Mouse (Mus musculus) ES-E14 (cell line): Measurements from ENCODE around the gene Polr2c. TPM values are rescaled to one million over a fixed set of nuclear protein-coding genes. Genes with fewer than 3 reads are reported as not detected.
A peak's percentile ranks its signal among the peaks of the same experiment; 100 is the strongest.

ENCODE experiments used
- DNase-seq: peaks from one replicate; pipeline ENCODE4 v3.0.0-alpha.2; 2013; ENCODE audit warnings: low read depth, low spot score
- H3K27ac ChIP-seq: 2 replicates; pipeline ENCODE4 v1.5.1; 2012; ENCODE audit warnings: low read depth, mild to moderate bottlenecking, low read length, moderate library complexity, mixed read lengths; ENCODE audit not compliant: poor library complexity, insufficient read depth, severe bottlenecking
- H3K36me3 ChIP-seq: 2 replicates; pipeline ENCODE4 v1.6.1; 2012; ENCODE audit warnings: mild to moderate bottlenecking, low read length, moderate library complexity, mixed read lengths; ENCODE audit not compliant: control insufficient read depth, poor library complexity, insufficient read depth, severe bottlenecking
- H3K4me1 ChIP-seq, 2 experiments: fragments of 150-350 bp in 1 of 2; sonication (generic) in 1 of 2; 2 replicates each; pipeline ENCODE4 v1.6.1; 2012; ENCODE audit warnings: low read length in 2 of 2, mild to moderate bottlenecking in 1 of 2, mixed read lengths in 1 of 2; ENCODE audit not compliant: control insufficient read depth in 2 of 2, insufficient read depth in 2 of 2, poor library complexity in 1 of 2
- H3K4me3 ChIP-seq, 2 experiments: fragments of 150-350 bp in 1 of 2; sonication (generic) in 1 of 2; 2 replicates each; pipeline ENCODE4 v1.5.1; 2012; ENCODE audit warnings: low read length in 2 of 2, low read depth in 1 of 2, mild to moderate bottlenecking in 1 of 2, mixed read lengths in 1 of 2; ENCODE audit not compliant: insufficient read depth in 1 of 2, poor library complexity in 1 of 2, severe bottlenecking in 1 of 2
- H3K9ac ChIP-seq: 2 replicates; pipeline ENCODE4 v1.6.1; 2012; ENCODE audit warnings: low read depth, mild to moderate bottlenecking, low read length, mixed read lengths; ENCODE audit not compliant: poor library complexity, insufficient read depth, severe bottlenecking
- H3K9me3 ChIP-seq: fragments of 150-350 bp; sonication (generic); 2 replicates; pipeline ENCODE4 v1.6.1; 2012; ENCODE audit warnings: low read depth, mild to moderate bottlenecking, low read length; ENCODE audit not compliant: control insufficient read depth, insufficient read depth
- CHD2 ChIP-seq: IDR thresholded peaks from 2 replicates; pipeline ENCODE4 v1.6.1; 2014; ENCODE audit warnings: mild to moderate bottlenecking, low read depth, low read length, inconsistent platforms
- HCFC1 ChIP-seq: IDR thresholded peaks from 2 replicates; pipeline ENCODE4 v1.6.1; 2012; ENCODE audit warnings: low read length, inconsistent platforms, borderline replicate concordance; ENCODE audit not compliant: insufficient read depth
- MAFK ChIP-seq: IDR thresholded peaks from 2 replicates; pipeline ENCODE4 v1.6.1; 2014; ENCODE audit warnings: mild to moderate bottlenecking, low read depth, low read length, inconsistent platforms; ENCODE audit not compliant: insufficient read depth
- ZC3H11A ChIP-seq: IDR thresholded peaks from 2 replicates; pipeline ENCODE4 v1.6.1; 2012; ENCODE audit warnings: low read depth, mild to moderate bottlenecking, inconsistent platforms, low read length, borderline replicate concordance
- ZNF384 ChIP-seq: IDR thresholded peaks from 2 replicates; pipeline ENCODE4 v1.6.1; 2012; ENCODE audit warnings: low read depth, low read length, inconsistent platforms
- in situ Hi-C, 2 experiments: fragments of 600-800 bp; cut with MboI; formaldehyde crosslinking; loops; one replicate each; pipeline ENCODE4 v1.15.1; 2025; ENCODE audit warnings: low sequenced_read_pairs in 2 of 2, inconsistent platforms in 1 of 2; ENCODE audit not compliant: unreplicated experiment in 2 of 2
- total RNA-seq: library from RNA; depleted of rRNA; stranded (reverse); fragments of 300-350 nt; gene quantifications from 2 replicates; pipeline ENCODE4 v1.2.3, GENCODE M21; 2012

Polr2c gene
- total RNA-seq, 1 experiment = 119 TPM

DNA sequence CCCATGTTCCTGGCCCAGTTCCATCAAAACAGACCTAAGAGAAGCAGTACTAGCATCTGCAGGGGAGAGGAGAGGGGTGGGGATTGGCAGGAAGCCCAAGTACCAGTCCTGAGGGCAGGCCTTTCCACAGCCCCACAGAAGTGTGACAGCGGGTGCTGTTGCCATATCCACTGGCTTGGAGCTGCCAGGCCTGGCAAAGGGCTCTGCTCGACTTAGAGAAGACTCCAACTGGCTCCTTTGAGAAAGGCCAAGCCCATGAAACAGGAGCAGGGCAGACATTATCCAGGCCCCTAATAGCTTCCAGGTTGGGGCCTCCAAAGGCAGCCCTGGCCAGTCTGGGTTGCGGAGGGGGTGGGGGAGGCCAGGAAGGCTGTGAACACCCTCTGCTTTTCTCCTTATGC is 57.5 kb downstream of the Polr2c start:
- no peaks in the 10 kb centered on the region for H3K9me3 ChIP-seq
- TF ChIP-seq MAFK (no peak), ZNF384 (no peak), CHD2 (no peak), ZC3H11A (no peak), HCFC1 (no peak)
- in situ Hi-C loops = no loop called here
- H3K36me3 ChIP-seq = no peaks in the 10 kb centered on the region; the same call in 1 of the 2 replicates
- DNase-seq = no peak
- H3K9ac ChIP-seq = no peak overlapping the region
- H3K4me3 ChIP-seq = no peak overlapping the region
- no peak overlapping the region for H3K27ac ChIP-seq
- H3K4me1 ChIP-seq = peaks cover 8 to 11% of the 10 kb centered on the region in 2 experiments; a peak in 3 of 4 replicates

DNA sequence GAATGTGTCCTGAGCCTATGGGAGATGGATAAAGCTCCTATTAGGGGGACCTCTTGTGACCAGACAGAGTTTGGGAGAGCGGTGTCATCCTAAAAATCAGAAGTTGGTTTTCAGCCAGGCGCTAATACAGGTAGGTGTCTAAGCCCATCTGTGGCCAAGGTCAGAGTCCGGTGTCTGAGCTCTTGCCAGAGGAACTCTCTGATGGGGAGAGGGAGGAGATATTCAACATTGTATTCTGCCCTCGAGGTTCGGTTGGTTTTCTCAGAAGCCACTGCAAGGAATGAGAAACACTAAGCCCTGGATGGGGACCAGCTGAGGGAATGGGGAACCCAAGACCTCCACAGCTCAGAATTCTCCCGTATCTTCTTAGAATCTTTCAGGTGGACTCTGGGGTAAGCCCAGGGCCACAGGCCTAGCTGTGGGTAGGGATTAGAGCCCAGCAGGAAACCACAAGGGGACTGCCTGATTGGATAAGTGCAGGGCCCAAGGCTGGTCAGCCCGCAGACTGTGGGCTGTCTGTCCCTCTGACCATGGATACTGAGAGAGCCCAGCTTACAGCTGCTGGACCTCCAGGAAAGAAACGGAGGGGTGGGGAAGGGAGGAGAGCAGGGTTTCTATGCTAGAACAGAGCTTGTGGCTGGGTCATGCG is 59.2 kb downstream of the Polr2c start:
- H3K4me1 ChIP-seq = peaks cover 14 to 15% of the 10 kb centered on the region in 2 experiments
- in situ Hi-C loops = no loop called here
- H3K27ac ChIP-seq = no peak overlapping the region
- H3K9me3 ChIP-seq = no peaks in the 10 kb centered on the region
- H3K36me3 ChIP-seq = no peaks in the 10 kb centered on the region; the same call in 1 of the 2 replicates
- no peak for DNase-seq
- TF ChIP-seq ZC3H11A (no peak), MAFK (no peak), ZNF384 (no peak), HCFC1 (no peak), CHD2 (no peak)
- no peak overlapping the region; the same call in 1 of the 2 replicates for H3K9ac ChIP-seq
- peak overlapping the region; percentile 89 to 95; a peak in 3 of 4 replicates for H3K4me3 ChIP-seq

DNA sequence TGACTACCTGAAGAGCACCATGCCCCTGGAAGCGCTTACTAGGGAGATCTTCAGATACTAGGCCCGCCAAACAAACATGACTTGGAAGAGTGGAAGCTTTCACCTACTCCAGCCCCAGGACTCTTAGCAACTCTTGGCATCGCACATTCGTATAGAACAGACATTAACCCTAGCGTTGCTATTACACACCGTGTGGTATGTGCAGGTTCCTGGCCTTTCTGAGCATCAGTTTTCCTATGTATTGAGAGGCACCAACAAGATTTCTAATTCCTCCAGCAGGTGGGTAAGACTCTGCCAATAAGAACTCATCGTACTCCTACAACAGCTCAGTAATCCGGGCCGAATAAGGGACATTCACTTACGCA is 59.7 kb downstream of the Polr2c start:
- Histone ChIP-seq H3K36me3 (no peaks in the 10 kb centered on the region; the same call in 1 of the 2 replicates), H3K9ac (peak overlapping the region; percentile 55), H3K4me1 (peaks cover 14 to 17% of the 10 kb centered on the region in 2 experiments), H3K4me3 (peak overlapping the region; percentile 89 to 95), H3K9me3 (no peaks in the 10 kb centered on the region), H3K27ac (no peak overlapping the region)
- in situ Hi-C loops = no loop called here
- DNase-seq = no peak
- TF ChIP-seq MAFK (no peak), HCFC1 (no peak)

DNA sequence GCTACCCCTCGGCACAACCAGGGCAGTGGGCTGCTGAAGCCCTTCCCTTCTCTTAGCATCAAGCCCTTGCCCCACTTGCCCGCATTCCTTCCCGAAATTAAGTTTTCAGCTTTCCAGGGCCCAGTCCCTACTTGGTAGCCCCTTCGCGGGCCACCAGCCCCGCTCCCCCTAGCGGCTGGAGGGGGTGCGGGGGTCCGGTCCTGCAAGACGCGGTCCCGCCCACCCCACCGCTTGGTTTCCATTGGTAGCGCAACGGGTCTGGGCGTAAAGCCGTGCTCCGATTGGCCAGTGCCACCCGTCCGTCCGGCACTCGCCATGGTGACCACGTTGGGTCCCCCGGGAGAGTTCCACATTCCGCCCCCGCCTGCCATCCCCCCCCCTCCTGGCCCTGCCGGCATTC is 60.1 kb downstream of the Polr2c start:
- no peaks in the 10 kb centered on the region for H3K9me3 ChIP-seq
- H3K36me3 ChIP-seq = no peaks in the 10 kb centered on the region
- peak overlapping the region; percentile 91 for H3K9ac ChIP-seq
- DNase-seq = peak; percentile 92
- peaks cover 17 to 20% of the 10 kb centered on the region in 2 experiments for H3K4me1 ChIP-seq
- in situ Hi-C loops = no loop called here
- H3K4me3 ChIP-seq = peak overlapping the region; percentile 89 to 95
- 0 out of 2 replicates have a peak overlapping the region, but pooled peaks have one; percentile 22 for H3K27ac ChIP-seq
- TF ChIP-seq CHD2 (peak; percentile 60; the same call in 1 of the 2 replicates), ZNF384 (no peak), MAFK (no peak)

DNA sequence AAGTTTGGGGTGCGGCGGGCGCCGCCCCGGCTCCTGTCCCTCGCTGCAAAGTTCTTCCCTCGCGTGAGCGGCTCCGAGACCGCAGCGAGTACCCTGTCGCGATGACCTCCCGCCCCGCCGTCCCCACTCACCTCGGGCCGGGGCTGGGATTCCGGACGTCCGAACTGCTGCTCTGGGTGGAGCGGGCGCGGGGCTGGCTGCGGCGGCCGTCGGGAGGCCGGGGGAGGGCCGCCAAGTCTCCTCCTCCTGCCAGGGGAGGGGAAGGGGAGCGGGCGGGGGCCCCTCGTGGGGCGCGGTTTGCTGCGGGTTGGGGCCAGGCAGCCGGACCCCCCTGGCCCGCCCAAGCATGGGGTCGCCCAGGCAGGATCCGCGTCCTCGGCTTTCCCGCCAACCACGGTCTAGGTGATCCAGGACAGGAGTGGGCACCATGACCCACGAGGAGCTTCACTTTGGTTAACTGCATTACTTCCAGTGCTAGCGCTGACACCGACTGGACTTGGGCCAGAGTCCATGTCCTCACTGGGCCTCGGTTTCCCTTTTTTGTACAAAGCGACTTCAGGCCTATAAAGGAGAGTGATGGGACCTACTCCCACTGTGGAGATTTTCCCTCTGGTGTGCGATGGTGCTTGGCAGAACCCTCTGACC is 60.7 kb downstream of the Polr2c start, which contains the start of gene Ccdc102a:
Gene Ccdc102a, minus strand, starts transcription at position 248 of the 645 bp plus-strand sequence.
- no peak for DNase-seq
- Histone ChIP-seq H3K4me1 (peaks cover 20 to 22% of the 10 kb centered on the region in 2 experiments), H3K9me3 (no peaks in the 10 kb centered on the region), H3K27ac (0 out of 2 replicates have a peak within 1 kb of the TSS, but pooled peaks have one; percentile 22), H3K36me3 (no peaks in the 10 kb centered on the region), H3K9ac (peak within 1 kb of the TSS; percentile 91), H3K4me3 (peak within 1 kb of the TSS; percentile 89 to 95)
- in situ Hi-C loops = no loop called here
- TF ChIP-seq ZNF384 (no peak), MAFK (no peak), CHD2 (no peak), HCFC1 (no peak), ZC3H11A (no peak)
